Mouse (Mus musculus) midbrain, postnatal 0 days (tissue): ENCODE results near the gene Notch3. TPM values are rescaled to one million over a fixed set of nuclear protein-coding genes. Genes with fewer than 3 reads are reported as not detected.
"Not testable (repeated sequence)": the region's sequence is repeated elsewhere in the genome, so short reads cannot be mapped to it uniquely, and the experiment has no call there.

Experiments
- ATAC-seq: fragments of 200-750 bp; cut with Nextera tagmentation; 2 replicates; pipeline ENCODE4 v1.8.0; 2017; ENCODE audit warnings: moderate number of reproducible peaks, mild to moderate bottlenecking, moderate TSS enrichment, moderate library complexity; ENCODE audit not compliant: low FRiP score
- DNase-seq: peaks from one replicate; pipeline ENCODE4 v3.0.0-alpha.2; 2015; ENCODE audit warnings: low spot score
- H3K27ac ChIP-seq: fragments of 300-500 bp; sonication (generic); 2 replicates; pipeline ENCODE4 v1.5.1; 2014; ENCODE audit warnings: low read depth, mild to moderate bottlenecking, low read length, mixed read lengths
- H3K27me3 ChIP-seq: fragments of 300-500 bp; sonication (generic); 2 replicates; pipeline ENCODE4 v1.6.1; 2014; ENCODE audit warnings: low read length, control low read depth, mixed read lengths; ENCODE audit not compliant: insufficient read depth
- H3K36me3 ChIP-seq: fragments of 300-500 bp; sonication (generic); 2 replicates; pipeline ENCODE4 v1.6.1; 2014; ENCODE audit warnings: low read length, control low read depth, mixed read lengths; ENCODE audit not compliant: insufficient read depth
- H3K4me1 ChIP-seq: fragments of 300-500 bp; sonication (generic); 2 replicates; pipeline ENCODE4 v1.6.1; 2014; ENCODE audit warnings: mild to moderate bottlenecking, control low read depth, antibody characterized with exemption, low read length, mixed read lengths; ENCODE audit not compliant: insufficient read depth
- H3K4me2 ChIP-seq: fragments of 300-500 bp; sonication (generic); 2 replicates; pipeline ENCODE4 v1.6.1; 2014; ENCODE audit warnings: low read depth, mild to moderate bottlenecking, low read length, mixed read lengths; ENCODE audit not compliant: poor library complexity, severe bottlenecking
- H3K4me3 ChIP-seq: fragments of 300-500 bp; sonication (generic); 2 replicates; pipeline ENCODE4 v1.5.1; 2014; ENCODE audit warnings: low read depth, mild to moderate bottlenecking, low read length, moderate library complexity
- H3K9ac ChIP-seq: fragments of 300-500 bp; sonication (generic); replicated peaks from 2 replicates; pipeline ENCODE4 v1.6.1; 2014; ENCODE audit warnings: mild to moderate bottlenecking, low read length, moderate library complexity, mixed read lengths; ENCODE audit not compliant: poor library complexity, severe bottlenecking
- H3K9me3 ChIP-seq: fragments of 300-500 bp; sonication (generic); 2 replicates; pipeline ENCODE4 v1.6.1; 2016; ENCODE audit warnings: low read length, control low read depth
- CTCF ChIP-seq: IDR thresholded peaks from 2 replicates; pipeline ENCODE4 v1.5.1; 2016; ENCODE audit warnings: antibody characterized with exemption, mild to moderate bottlenecking
- WGBS: fragments of 180-500 bp; shearing (Covaris S2); extraction: QIAGEN DNeasy Blood & Tissue Kit; methylation state at CpG from one replicate; pipeline ENCODE4 v1.1.7; 2014; 5-methylcytosine and 5-hydroxymethylcytosine counted together
- polyA plus RNA-seq: library from polyadenylated mRNA; unstranded; fragments of >200 nt; fragmentation: Nextera tagmentation; extraction: Ambion mirVana; gene quantifications from 2 replicates; pipeline ENCODE4 v1.2.1, GENCODE M21; 2015
- total RNA-seq: library from RNA; depleted of rRNA; stranded (reverse); fragments of >200 nt; gene quantifications from 2 replicates; pipeline ENCODE4 v1.2.3, GENCODE M21; 2014

Gene Notch3
- total and polyA plus RNA-seq, 2 experiments from 2014 or later = 5.2 to 42.4 TPM

- Histone ChIP-seq H3K9ac (no peak overlapping the region), H3K27me3 (no peaks in the 10 kb centered on the region), H3K9me3 (no peaks in the 10 kb centered on the region), H3K4me2 (peak overlapping the region; percentile 36; the same call in 1 of the 2 replicates), H3K4me3 (0 out of 2 replicates have a peak overlapping the region, but pooled peaks have one; percentile 12), H3K27ac (peak overlapping the region; percentile 13; the same call in 1 of the 2 replicates), H3K4me1 (peaks cover 4% of the 10 kb centered on the region), H3K36me3 (peaks cover 6% of the 10 kb centered on the region; the same call in 1 of the 2 replicates)
- WGBS = 16% methylated on average over 3 of the region's 3 CpGs
- ATAC-seq (peak; percentile 39; the same call in 1 of the 2 replicates), DNase-seq (no peak)
- TF ChIP-seq CTCF = peak; percentile 50
These were observed 48.2 kb downstream of the Notch3 start for GRCm38 (mm10) chr17:32118484-32118883.

- H3K9me3 ChIP-seq, H3K36me3 ChIP-seq, H3K4me1 ChIP-seq, H3K9ac ChIP-seq, H3K27me3 ChIP-seq: not testable (repeated sequence)
- peak overlapping the region; percentile 13; the same call in 1 of the 2 replicates for H3K27ac ChIP-seq
- ATAC-seq (peak; percentile 50; the same call in 1 of the 2 replicates), DNase-seq (peak; percentile 58)
- H3K4me3 ChIP-seq = peak overlapping the region; percentile 12; the same call in 1 of the 2 replicates
- H3K4me2 ChIP-seq = peak overlapping the region; percentile 36
- 3% methylated on average over 12 of the region's 13 CpGs for WGBS
These were observed 48.7 kb downstream of the Notch3 start for GRCm38 (mm10) chr17:32117872-32118421.

DNA sequence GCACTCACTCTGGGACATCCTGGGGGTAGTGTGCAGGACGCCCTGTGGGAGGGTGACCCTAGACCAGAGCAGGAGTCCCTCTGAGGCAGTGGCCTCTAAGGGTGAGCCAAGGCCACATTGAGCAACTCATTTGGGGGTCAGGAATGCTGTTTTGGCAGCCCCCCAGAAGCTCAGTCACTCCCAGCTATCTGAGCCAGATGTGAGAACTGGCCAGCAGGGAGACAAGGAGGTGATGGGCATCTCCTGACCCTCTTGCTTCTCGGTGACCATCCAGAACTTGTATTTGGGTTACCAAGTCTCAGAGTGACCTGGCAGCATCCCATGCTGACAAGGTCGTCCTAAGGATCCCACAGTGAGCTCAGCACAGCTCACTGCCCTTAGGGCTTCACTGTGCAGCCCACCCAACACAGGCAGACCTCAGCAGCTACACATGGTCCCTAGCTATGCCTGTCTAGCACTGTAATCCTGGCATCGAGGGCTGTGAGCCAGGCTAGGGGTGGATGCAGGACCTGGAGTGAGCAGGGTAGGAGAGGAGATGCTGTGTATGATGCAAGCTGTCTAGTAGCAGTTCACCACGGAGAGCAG is 49.3 kb downstream of the Notch3 start:
- Histone ChIP-seq H3K27me3 (no peaks in the 10 kb centered on the region), H3K4me1 (peaks cover 4% of the 10 kb centered on the region), H3K27ac (no peak overlapping the region), H3K9me3 (no peaks in the 10 kb centered on the region), H3K4me2 (no peak overlapping the region), H3K4me3 (no peak overlapping the region), H3K9ac (no peak overlapping the region; the same call in 1 of the 2 replicates), H3K36me3 (peaks cover 3% of the 10 kb centered on the region; the same call in 1 of the 2 replicates)
- ATAC-seq = 0 out of 2 replicates have a peak, but pooled peaks have one; percentile 18
- 56% methylated on average over 4 of the region's 5 CpGs for WGBS
- TF ChIP-seq CTCF = no peak
- DNase-seq = no peak

- H3K9me3 ChIP-seq = no peaks in the 10 kb centered on the region
- 76% methylated on average over 6 of the region's 6 CpGs for WGBS
- H3K36me3 ChIP-seq = no peaks in the 10 kb centered on the region
- H3K27me3 ChIP-seq = no peaks in the 10 kb centered on the region
- ATAC-seq = no peak
- no peak for TF ChIP-seq CTCF
- H3K4me3 ChIP-seq = no peak overlapping the region
- peaks cover 4% of the 10 kb centered on the region for H3K4me1 ChIP-seq
- no peak overlapping the region for H3K27ac ChIP-seq
- H3K9ac ChIP-seq = no peak overlapping the region
- DNase-seq = no peak
- H3K4me2 ChIP-seq = no peak overlapping the region
These were observed 49.9 kb downstream of the Notch3 start for GRCm38 (mm10) chr17:32116586-32117286.

DNA sequence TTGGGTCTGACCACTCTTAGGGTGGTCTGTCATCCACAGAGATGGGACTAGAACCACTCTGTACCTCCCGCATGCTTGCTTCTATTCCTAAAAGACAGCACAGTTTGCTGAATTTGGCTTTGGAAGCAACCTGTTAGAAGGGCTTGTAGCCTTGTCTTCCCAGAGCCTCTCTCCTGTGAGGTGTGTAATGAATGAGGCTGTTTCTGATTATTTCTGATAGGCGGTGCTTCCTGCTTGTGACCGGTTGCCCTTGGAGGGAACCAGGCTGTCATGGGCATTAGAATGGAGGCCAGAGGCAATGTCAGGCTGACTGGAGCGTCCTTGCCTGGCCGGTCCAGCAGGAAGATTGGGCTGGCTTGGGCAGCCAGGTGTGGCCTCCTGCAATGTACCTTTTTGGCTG is 52.2 kb downstream of the Notch3 start:
- Histone ChIP-seq H3K4me3 (peak overlapping the region; percentile 61), H3K9ac (peak overlapping the region; percentile 76), H3K27ac (peak overlapping the region; percentile 71), H3K4me2 (peak overlapping the region; percentile 90)
- not testable (repeated sequence) for H3K4me1 ChIP-seq, DNase-seq, H3K36me3 ChIP-seq, ATAC-seq, H3K9me3 ChIP-seq, H3K27me3 ChIP-seq
- 67% methylated on average over 4 of the region's 5 CpGs for WGBS
